Comparison of ENCODE assay signal across 41 mouse cellular contexts in the genomic region with DNA sequence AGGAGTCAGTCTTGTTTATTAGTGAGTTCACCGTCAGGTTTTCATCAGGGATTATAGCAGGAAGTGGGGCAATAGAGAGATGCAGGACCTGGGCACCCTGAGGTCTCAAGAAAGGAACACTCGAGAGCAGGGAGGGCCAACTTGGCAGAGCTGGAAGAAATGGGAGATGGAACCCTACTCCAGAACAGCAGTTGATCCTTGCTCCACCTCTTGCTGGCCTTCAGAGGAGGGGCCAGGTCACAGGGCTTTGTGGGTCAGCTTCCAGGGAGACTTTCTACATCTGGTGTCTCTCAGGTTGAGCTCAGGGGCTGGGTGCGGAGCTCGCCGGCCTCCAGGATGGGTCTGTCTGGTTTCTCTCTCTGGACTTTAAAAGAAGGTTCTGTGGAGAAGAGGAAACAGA. TPM values are rescaled to one million over a fixed set of nuclear protein-coding genes. Genes with fewer than 3 reads are reported as not detected.
"Had no signal": no experiment of that assay in that cellular context is flagged by ENCODE, and none has a peak within 500 bp of the region (broad histone marks: within the 10 kb centered on the region; RNA-seq: fewer than 3 reads in every experiment).

No protein-coding gene starts in this region.

- H3K9me3 ChIP-seq: limb, embryonic 10.5 days; limb, embryonic 12.5 days; limb, embryonic 13.5 days; limb, embryonic 15.5 days; liver, embryonic 12.5 days; liver, embryonic 13.5 days; liver, embryonic 15.5 days; lung, embryonic 15.5 days; megakaryocyte, embryonic 14.5 days; midbrain, embryonic 10.5 days; midbrain, embryonic 12.5 days; midbrain, embryonic 13.5 days; midbrain, embryonic 15.5 days had no signal

- H3K36me3 ChIP-seq: limb, embryonic 10.5 days; limb, embryonic 12.5 days; limb, embryonic 13.5 days; limb, embryonic 15.5 days; liver, embryonic 12.5 days; liver, embryonic 13.5 days; liver, embryonic 15.5 days; lung, embryonic 15.5 days; midbrain, embryonic 10.5 days; midbrain, embryonic 12.5 days; midbrain, embryonic 13.5 days; midbrain, embryonic 15.5 days had no signal

- H3K4me3 ChIP-seq: limb, embryonic 10.5 days; limb, embryonic 12.5 days; limb, embryonic 13.5 days; limb, embryonic 15.5 days; liver, embryonic 12.5 days; liver, embryonic 13.5 days; liver, embryonic 15.5 days; lung, embryonic 15.5 days; megakaryocyte, embryonic 14.5 days; midbrain, embryonic 10.5 days; midbrain, embryonic 12.5 days; midbrain, embryonic 13.5 days; midbrain, embryonic 15.5 days; myocyte had no signal

- H3K4me2 ChIP-seq: limb, embryonic 12.5 days; limb, embryonic 13.5 days; limb, embryonic 15.5 days; liver, embryonic 11.5 days; liver, embryonic 12.5 days; liver, embryonic 13.5 days; liver, embryonic 15.5 days; lung, embryonic 14.5 days; lung, embryonic 15.5 days; midbrain, embryonic 11.5 days; midbrain, embryonic 12.5 days; midbrain, embryonic 13.5 days; midbrain, embryonic 15.5 days had no signal

- H3K4me1 ChIP-seq: limb, embryonic 10.5 days; limb, embryonic 12.5 days; limb, embryonic 13.5 days; limb, embryonic 15.5 days; liver, embryonic 12.5 days; liver, embryonic 13.5 days; liver, embryonic 15.5 days; lung, embryonic 15.5 days; megakaryocyte, embryonic 14.5 days; midbrain, embryonic 10.5 days; midbrain, embryonic 12.5 days; midbrain, embryonic 15.5 days had no signal

- H3K9ac ChIP-seq: limb, embryonic 12.5 days; limb, embryonic 13.5 days; limb, embryonic 15.5 days; liver, embryonic 12.5 days; liver, embryonic 13.5 days; liver, embryonic 14.5 days; liver, embryonic 15.5 days; liver, postnatal 0 days; lung, embryonic 14.5 days; lung, embryonic 15.5 days; midbrain, embryonic 12.5 days; midbrain, embryonic 13.5 days; midbrain, embryonic 15.5 days had no signal

- H3K27ac ChIP-seq: limb, embryonic 10.5 days; limb, embryonic 12.5 days; limb, embryonic 13.5 days; limb, embryonic 15.5 days; liver, embryonic 12.5 days; liver, embryonic 13.5 days; liver, embryonic 14.5 days; liver, embryonic 15.5 days; lung, embryonic 15.5 days; macrophage; midbrain, embryonic 10.5 days; midbrain, embryonic 12.5 days; midbrain, embryonic 13.5 days; midbrain, embryonic 15.5 days had no signal

- ATAC-seq: liver, embryonic 12.5 days; liver, postnatal 0 days; lung, postnatal 0 days; midbrain, embryonic 13.5 days; midbrain, embryonic 15.5 days; midbrain, embryonic 16.5 days had no signal

- DNase-seq: left cerebral cortex, postnatal 4 days; liver; liver, embryonic 13.5 days; liver, postnatal 0 days; lung, adult 18-20 months; lung, adult 2 months; lung, embryonic 14.5 days; lung, postnatal 10 days; lung, postnatal 14 days; lung, postnatal 36 days; lung, postnatal 4 days; midbrain, embryonic 14.5 days had no signal

- H3K27me3 ChIP-seq: limb, embryonic 13.5 days; limb, embryonic 15.5 days; liver, embryonic 13.5 days; liver, embryonic 15.5 days; lung, embryonic 15.5 days; midbrain, embryonic 12.5 days; midbrain, embryonic 13.5 days; midbrain, embryonic 15.5 days had no signal

RNA-seq across cellular contexts. Expression of a gene that starts 15.5 kb away (rescaled TPM):
- total RNA-seq: liver, adult 2 months; megakaryocyte progenitor cell, adult 5-6 weeks; megakaryocyte, adult 5-6 weeks; megakaryocyte-erythroid progenitor cell, adult 5-6 weeks; monocyte, adult 5-6 weeks had no signal
- polyA plus RNA-seq: liver, adult 2 months; macrophage had no signal

RNA-seq across cellular contexts. Expression of a gene that starts 42.9 kb away (rescaled TPM):
- total RNA-seq: left cerebral cortex, postnatal 25 days; liver, adult 2 months; megakaryocyte progenitor cell, adult 5-6 weeks; megakaryocyte-erythroid progenitor cell, adult 5-6 weeks; monocyte, adult 5-6 weeks had no signal
- polyA plus RNA-seq: liver, adult 2 months; liver, embryonic 13.5 days; lung, adult 2 months; macrophage; myocyte had no signal

RNA-seq across cellular contexts. Expression of a gene that starts 45.4 kb away (rescaled TPM):
- total RNA-seq: liver, adult 2 months; megakaryocyte progenitor cell, adult 5-6 weeks; megakaryocyte, adult 5-6 weeks; megakaryocyte-erythroid progenitor cell, adult 5-6 weeks; monocyte, adult 5-6 weeks had no signal
- polyA plus RNA-seq: limb, embryonic 11.5 days; liver, adult 2 months; liver, embryonic 11.5 days; liver, embryonic 12.5 days; liver, embryonic 13.5 days; liver, embryonic 14.5 days; liver, embryonic 15.5 days; liver, embryonic 16.5 days; liver, postnatal 0 days; lung, adult 2 months; lung, embryonic 14.5 days; lung, embryonic 15.5 days; lung, embryonic 16.5 days; lung, postnatal 0 days; macrophage; midbrain, embryonic 10.5 days; midbrain, embryonic 11.5 days; midbrain, embryonic 15.5 days; neural tube, embryonic 11.5 days had no signal
